ENCODE assay signal across 8 mouse cellular contexts in the genomic region with DNA sequence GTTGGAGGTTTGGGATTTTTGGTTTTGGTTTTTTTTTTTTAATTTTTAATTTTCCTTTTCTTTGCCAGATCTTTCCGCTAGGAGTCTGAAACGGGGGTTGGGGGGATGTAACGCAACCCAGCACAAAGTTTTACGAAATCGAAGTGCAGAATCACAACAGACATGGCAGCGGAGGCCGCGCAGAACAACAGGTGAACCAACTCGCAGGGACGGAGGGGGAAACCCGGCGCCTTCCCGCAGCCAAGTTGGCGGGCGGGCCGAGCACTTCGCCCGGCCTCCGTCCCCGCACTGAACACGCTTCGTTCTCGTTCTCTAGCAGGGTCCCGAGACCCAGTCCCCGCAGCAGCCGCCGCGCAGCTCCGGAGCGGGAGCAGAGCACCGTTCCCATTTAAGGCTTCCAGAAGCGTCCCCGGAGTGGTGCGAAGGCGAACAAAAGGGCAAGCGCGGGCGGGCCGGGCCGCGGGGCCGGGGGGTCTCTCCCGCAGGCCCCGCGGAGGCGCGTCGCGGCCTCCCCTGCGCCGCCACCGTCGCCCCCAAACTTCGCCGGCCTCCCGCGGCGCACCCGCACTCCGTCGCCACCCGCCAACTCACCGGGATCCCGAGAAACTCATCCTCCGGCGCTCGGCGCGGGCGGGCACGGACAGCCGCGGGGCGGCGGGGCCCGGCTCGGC. TPM values are rescaled to one million over a fixed set of nuclear protein-coding genes. Genes with fewer than 3 reads are reported as not detected.
A peak's percentile ranks its signal among the peaks of the same experiment; 100 is the strongest.
DNase-seq lines count a peak whose midpoint lies in the region; ATAC-seq and TF ChIP-seq lines count a peak whose summit lies in the region.

No protein-coding gene starts in this region.

- TF ChIP-seq POLR2A in olfactory bulb, adult 2 months (IDR thresholded peaks at IDR 0.05; ENCODE audit: insufficient read depth, low read depth, low read length): no peak

- no peaks in the 10 kb centered on the region for H3K36me3 ChIP-seq in heart, embryonic 11.5 days (ENCODE audit: control insufficient read depth, insufficient read depth, low read length)
- no peaks in the 10 kb centered on the region for H3K36me3 ChIP-seq in liver, embryonic 16.5 days (ENCODE audit: control insufficient read depth, insufficient read depth)

- peak overlapping the region; percentile 99 for H3K27ac ChIP-seq in heart, embryonic 11.5 days (ENCODE audit: low read depth, low read length)
- H3K27ac ChIP-seq in liver, embryonic 16.5 days (ENCODE audit: low read length): peak overlapping the region; percentile 80
- peak overlapping the region; percentile 91 for H3K27ac ChIP-seq in olfactory bulb, adult 2 months (ENCODE audit: insufficient read depth, low read depth, low read length)

- TF ChIP-seq CTCF in olfactory bulb, adult 2 months (IDR thresholded peaks at IDR 0.05; ENCODE audit: insufficient read depth, low read depth, low read length): no peak

- H3K9me3 ChIP-seq in heart, embryonic 11.5 days (replicated peaks; ENCODE audit: control insufficient read depth, low read length): no peaks in the 10 kb centered on the region
- no peaks in the 10 kb centered on the region for H3K9me3 ChIP-seq in liver, embryonic 16.5 days (replicated peaks; ENCODE audit: control insufficient read depth, low read length)

- under 1% methylated on average over 62 of the region's 77 CpGs for WGBS in heart, embryonic 11.5 days (ENCODE audit: insufficient replicate concordance)
- WGBS in liver, embryonic 16.5 days (ENCODE audit: insufficient replicate concordance): under 1% methylated on average over 58 of the region's 77 CpGs
- WGBS in olfactory bulb, adult 2 months: under 1% methylated on average over 77 of the region's 77 CpGs

- peak overlapping the region; percentile 95 for H3K4me3 ChIP-seq in heart, embryonic 11.5 days (ENCODE audit: low read depth, low read length)
- H3K4me3 ChIP-seq in liver, embryonic 16.5 days (ENCODE audit: low read depth, low read length): peak overlapping the region; percentile 67
- H3K4me3 ChIP-seq in olfactory bulb, adult 2 months (ENCODE audit: insufficient read depth, low read depth, low read length): peak overlapping the region; percentile 99

- peak overlapping the region; percentile 100 for H3K9ac ChIP-seq in heart, embryonic 11.5 days (ENCODE audit: low read depth, low read length)
- peak overlapping the region; percentile 62 for H3K9ac ChIP-seq in liver, embryonic 16.5 days (ENCODE audit: low read depth, low read length)

- peaks cover 49% of the 10 kb centered on the region for H3K4me1 ChIP-seq in heart, embryonic 11.5 days (ENCODE audit: control insufficient read depth, insufficient read depth, low read length)
- H3K4me1 ChIP-seq in liver, embryonic 16.5 days (ENCODE audit: control insufficient read depth, low read depth, low read length): no peaks in the 10 kb centered on the region
- H3K4me1 ChIP-seq in olfactory bulb, adult 2 months (ENCODE audit: control insufficient read depth, insufficient read depth, low read length): peaks cover 6% of the 10 kb centered on the region

- peak; percentile 0; the same call in 1 of the 2 replicates for ATAC-seq in heart, embryonic 11.5 days (replicated peaks; ENCODE audit: insufficient number of reproducible peaks, low FRiP score, low TSS enrichment)
- ATAC-seq in liver, embryonic 16.5 days (ENCODE audit: low read depth): peak; percentile 19

- H3K4me2 ChIP-seq in heart, embryonic 11.5 days: peak overlapping the region; percentile 72
- H3K4me2 ChIP-seq in liver, embryonic 16.5 days (ENCODE audit: low read depth, low read length): peak overlapping the region; percentile 75

- peak; percentile 59 for DNase-seq in 3T3-L1 (ENCODE audit: low read depth, low spot score)
- DNase-seq in ZHBTc4 (ENCODE audit: low read depth, low spot score): peak; percentile 75
- peak; percentile 71 for DNase-seq in embryo, embryonic 11 days
- peak; percentile 65 for DNase-seq in kidney, postnatal 10 days
- DNase-seq in thymus, postnatal 36 days: peak; percentile 26 to 30

- H3K27me3 ChIP-seq in heart, embryonic 11.5 days (ENCODE audit: control insufficient read depth, insufficient read depth, low read length): no peaks in the 10 kb centered on the region
- H3K27me3 ChIP-seq in liver, embryonic 16.5 days (ENCODE audit: control insufficient read depth, insufficient read depth, low read depth, low read length): peaks cover 44% of the 10 kb centered on the region

RNA-seq across cellular contexts. Expression of gene Bmpr1a, which starts 1.2 kb away (rescaled TPM):
- 48.1 and 48.5 TPM in 2 replicates for polyA plus RNA-seq in heart, embryonic 11.5 days (2014; fragmentation: Nextera tagmentation; extraction: Ambion mirVana)
- polyA plus RNA-seq in liver, embryonic 16.5 days (2015; fragmentation: Nextera tagmentation; extraction: Ambion mirVana): 2.0 and 3.0 TPM in 2 replicates
- not detected in 2 replicates for polyA plus RNA-seq in olfactory bulb, adult 2 months (2012; ENCODE audit: insufficient read depth, insufficient read length, low replicate concordance, missing spikeins)

RNA-seq across cellular contexts. Expression of gene 9230112D13Rik, which starts 20.7 kb away (rescaled TPM):
- not detected in 2 replicates for polyA plus RNA-seq in heart, embryonic 11.5 days (2014; fragmentation: Nextera tagmentation; extraction: Ambion mirVana)
- not detected in 2 replicates for polyA plus RNA-seq in liver, embryonic 16.5 days (2015; fragmentation: Nextera tagmentation; extraction: Ambion mirVana)
- polyA plus RNA-seq in olfactory bulb, adult 2 months (2012; ENCODE audit: insufficient read depth, insufficient read length, low replicate concordance, missing spikeins): not detected in 2 replicates

Comparison
In these comparisons a context has a peak if more than half of its experiments do, and no peak if none do; other contexts are left out.
1. Peak in every context shown above with its lines: DNase-seq, ATAC-seq, H3K4me3 ChIP-seq and H3K27ac ChIP-seq.